Mouse (Mus musculus): ENCODE measurements around the gene Mrps5.

DNA sequence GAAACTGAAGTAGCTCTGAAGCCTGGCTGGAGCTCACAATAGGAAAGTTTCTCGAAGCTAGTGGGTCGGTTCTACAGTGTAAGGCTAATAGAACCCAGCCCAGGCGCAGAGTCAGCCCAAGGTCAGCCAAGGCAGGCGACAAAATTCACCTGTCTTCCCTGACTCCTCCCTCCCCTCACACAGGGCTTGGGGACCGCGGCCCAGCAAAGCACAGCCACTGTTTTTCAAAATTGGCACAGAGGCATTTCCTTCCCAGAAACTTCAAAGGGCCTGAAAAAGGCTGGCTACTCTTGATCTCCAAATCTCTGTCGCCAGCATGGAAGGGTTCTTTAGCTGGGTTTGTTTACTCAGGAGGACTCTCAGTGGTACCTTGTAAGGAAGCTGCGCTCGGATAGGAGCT lies 68.4 kb downstream of the Mrps5 start:
- TF ChIP-seq CTCF (IDR thresholded peaks at IDR 0.05; ENCODE audit: control insufficient read depth, insufficient read depth, low read length) (no peak), POLR2A (IDR thresholded peaks at IDR 0.05; ENCODE audit: borderline replicate concordance, control insufficient read depth, low read depth, low read length) (no peak)
